Mouse (Mus musculus): ENCODE results near the gene Rgsl1. TPM values are rescaled to one million over a fixed set of nuclear protein-coding genes. Genes with fewer than 3 reads are reported as not detected.

Rgsl1 gene
- polyA plus RNA-seq, 1 experiment = not detected

DNA sequence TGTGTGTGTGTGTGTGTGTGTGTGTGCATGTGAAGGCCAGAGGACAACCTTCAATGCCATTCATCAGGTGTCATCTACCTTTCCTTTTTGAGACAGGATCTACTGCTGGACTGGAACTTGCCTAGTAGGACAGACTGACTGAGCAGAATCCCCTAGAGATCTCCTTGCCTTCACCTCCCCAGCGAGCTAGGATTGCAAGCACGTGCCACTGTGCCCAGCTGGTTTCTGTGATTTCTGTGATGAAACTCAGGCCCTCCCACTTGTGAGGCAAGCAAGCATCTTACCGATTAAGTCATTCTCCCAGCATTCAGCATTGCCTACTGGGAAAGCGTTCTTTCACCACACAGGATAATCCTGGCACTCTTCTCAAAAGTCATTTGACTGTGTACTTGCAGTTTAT is 13.2 kb downstream of the Rgsl1 start:
- Histone ChIP-seq H3K4me3 (ENCODE audit: insufficient read depth, poor library complexity, severe bottlenecking) (no peak overlapping the region), H3K79me2 (ENCODE audit: control insufficient read depth, insufficient read depth) (no peaks in the 10 kb centered on the region), H3ac (ENCODE audit: control insufficient read depth, insufficient read length, low read depth) (no peak overlapping the region), H3K36me3 (ENCODE audit: control insufficient read depth, insufficient read depth) (no peaks in the 10 kb centered on the region), H3K27me3 (ENCODE audit: control insufficient read depth, insufficient read depth, insufficient read length) (no peaks in the 10 kb centered on the region), H3K79me3 (ENCODE audit: low read depth) (no peaks in the 10 kb centered on the region)
- no peak for TF ChIP-seq CEBPB (IDR thresholded peaks at IDR 0.05; ENCODE audit: low read depth)
- TF ChIP-seq MYOD1 (IDR thresholded peaks at IDR 0.05; ENCODE audit: control insufficient read depth, insufficient read length, low read depth) = no peak
- no peak for TF ChIP-seq FOSL1 (IDR thresholded peaks at IDR 0.05; ENCODE audit: insufficient read depth, low read length, poor library complexity, severe bottlenecking)
- no peak for TF ChIP-seq USF1 (IDR thresholded peaks at IDR 0.05; ENCODE audit: low read depth)
- TF ChIP-seq CTCF (IDR thresholded peaks at IDR 0.05; ENCODE audit: control insufficient read depth, insufficient read depth, insufficient read length) = no peak
- no peak for TF ChIP-seq MYOG (IDR thresholded peaks at IDR 0.05; ENCODE audit: control insufficient read depth, extremely low read depth, insufficient read length)
- no peak for TF ChIP-seq MAX (IDR thresholded peaks at IDR 0.05)

GRCm38 (mm10) chr1:153820216-153820615 is 23.7 kb downstream of the Rgsl1 start:
- Histone ChIP-seq H3ac (ENCODE audit: control insufficient read depth, insufficient read length, low read depth) (no peak overlapping the region), H3K27me3 (ENCODE audit: control insufficient read depth, insufficient read depth, insufficient read length) (no peaks in the 10 kb centered on the region), H3K79me2 (ENCODE audit: control insufficient read depth, insufficient read depth) (no peaks in the 10 kb centered on the region), H3K4me3 (ENCODE audit: insufficient read depth, poor library complexity, severe bottlenecking) (no peak overlapping the region), H3K36me3 (ENCODE audit: control insufficient read depth, insufficient read depth) (no peaks in the 10 kb centered on the region), H3K79me3 (ENCODE audit: low read depth) (no peaks in the 10 kb centered on the region)
- TF ChIP-seq CEBPB (IDR thresholded peaks at IDR 0.05; ENCODE audit: low read depth) (no peak), USF1 (IDR thresholded peaks at IDR 0.05; ENCODE audit: low read depth) (no peak), MYOG (IDR thresholded peaks at IDR 0.05; ENCODE audit: control insufficient read depth, extremely low read depth, insufficient read length) (no peak)

GRCm38 (mm10) chr1:153814278-153814677 is 29.7 kb downstream of the Rgsl1 start:
- no peak overlapping the region for H3ac ChIP-seq (ENCODE audit: control insufficient read depth, insufficient read length, low read depth)
- H3K36me3 ChIP-seq (ENCODE audit: control insufficient read depth, insufficient read depth) = no peaks in the 10 kb centered on the region
- H3K27me3 ChIP-seq (ENCODE audit: control insufficient read depth, insufficient read depth, insufficient read length) = peaks cover 4% of the 10 kb centered on the region
- TF ChIP-seq FOSL1 (IDR thresholded peaks at IDR 0.05; ENCODE audit: insufficient read depth, low read length, poor library complexity, severe bottlenecking) (no peak), MAX (IDR thresholded peaks at IDR 0.05) (no peak), USF1 (IDR thresholded peaks at IDR 0.05; ENCODE audit: low read depth) (no peak), MYOD1 (IDR thresholded peaks at IDR 0.05; ENCODE audit: control insufficient read depth, insufficient read length, low read depth) (no peak), CTCF (IDR thresholded peaks at IDR 0.05; ENCODE audit: control insufficient read depth, insufficient read depth, insufficient read length) (no peak), CEBPB (IDR thresholded peaks at IDR 0.05; ENCODE audit: low read depth) (no peak), MYOG (IDR thresholded peaks at IDR 0.05; ENCODE audit: control insufficient read depth, extremely low read depth, insufficient read length) (no peak)
- H3K4me3 ChIP-seq (ENCODE audit: insufficient read depth, poor library complexity, severe bottlenecking) = no peak overlapping the region
- H3K79me3 ChIP-seq (ENCODE audit: low read depth) = no peaks in the 10 kb centered on the region
- H3K79me2 ChIP-seq (ENCODE audit: control insufficient read depth, insufficient read depth) = no peaks in the 10 kb centered on the region

DNA sequence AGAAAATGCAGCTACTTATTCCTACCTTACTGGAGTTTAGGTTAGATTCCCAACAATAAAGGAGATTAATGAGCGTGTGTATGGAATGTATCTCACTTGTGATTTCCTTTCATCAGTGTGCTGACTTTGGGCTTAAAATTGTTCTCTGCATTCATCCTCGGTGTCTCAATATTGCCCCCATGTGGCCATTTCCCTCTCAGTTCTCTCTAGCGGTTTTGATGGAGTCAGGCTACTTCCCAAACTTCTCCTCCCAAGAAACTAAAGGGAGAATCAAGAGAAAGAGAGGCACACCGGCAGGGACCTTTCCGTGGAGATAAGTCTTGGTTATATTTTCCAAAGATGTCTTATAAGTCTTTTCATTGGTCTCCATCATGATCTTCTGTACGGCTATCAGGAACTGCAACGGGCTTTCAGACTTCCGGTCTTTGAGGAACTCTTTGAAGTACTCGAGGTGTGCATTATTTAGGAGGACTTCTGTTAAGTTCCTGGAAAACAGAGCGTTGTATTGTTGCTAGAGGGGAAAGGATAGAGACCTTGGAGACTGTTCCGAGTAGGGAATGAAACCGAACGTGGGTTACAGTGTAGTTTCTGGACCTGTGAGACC is 36.5 kb downstream of the Rgsl1 start:
- TF ChIP-seq CEBPB (IDR thresholded peaks at IDR 0.05; ENCODE audit: low read depth) (no peak), CTCF (IDR thresholded peaks at IDR 0.05; ENCODE audit: control insufficient read depth, insufficient read depth, insufficient read length) (peak; percentile 45)
- peaks cover 12% of the 10 kb centered on the region for H3K27me3 ChIP-seq (ENCODE audit: control insufficient read depth, insufficient read depth, insufficient read length)
- H3K36me3 ChIP-seq (ENCODE audit: control insufficient read depth, insufficient read depth) = no peaks in the 10 kb centered on the region
- no peak overlapping the region for H3ac ChIP-seq (ENCODE audit: control insufficient read depth, insufficient read length, low read depth)
- H3K79me3 ChIP-seq (ENCODE audit: low read depth) = no peaks in the 10 kb centered on the region
- H3K4me3 ChIP-seq (ENCODE audit: insufficient read depth, poor library complexity, severe bottlenecking) = no peak overlapping the region
- no peaks in the 10 kb centered on the region for H3K79me2 ChIP-seq (ENCODE audit: control insufficient read depth, insufficient read depth)

- H3ac ChIP-seq (ENCODE audit: control insufficient read depth, insufficient read length, low read depth) = no peak overlapping the region
- H3K36me3 ChIP-seq (ENCODE audit: control insufficient read depth, insufficient read depth) = no peaks in the 10 kb centered on the region
- no peaks in the 10 kb centered on the region for H3K79me2 ChIP-seq (ENCODE audit: control insufficient read depth, insufficient read depth)
- TF ChIP-seq MYOG (IDR thresholded peaks at IDR 0.05; ENCODE audit: control insufficient read depth, extremely low read depth, insufficient read length) = no peak
- no peak for TF ChIP-seq CEBPB (IDR thresholded peaks at IDR 0.05; ENCODE audit: low read depth)
- no peak for TF ChIP-seq FOSL1 (IDR thresholded peaks at IDR 0.05; ENCODE audit: insufficient read depth, low read length, poor library complexity, severe bottlenecking)
- TF ChIP-seq MYOD1 (IDR thresholded peaks at IDR 0.05; ENCODE audit: control insufficient read depth, insufficient read length, low read depth) = no peak
- no peak for TF ChIP-seq CTCF (IDR thresholded peaks at IDR 0.05; ENCODE audit: control insufficient read depth, insufficient read depth, insufficient read length)
- no peak for TF ChIP-seq USF1 (IDR thresholded peaks at IDR 0.05; ENCODE audit: low read depth)
- no peak for TF ChIP-seq MAX (IDR thresholded peaks at IDR 0.05)
- H3K27me3 ChIP-seq (ENCODE audit: control insufficient read depth, insufficient read depth, insufficient read length) = peaks cover 13% of the 10 kb centered on the region
- H3K79me3 ChIP-seq (ENCODE audit: low read depth) = no peaks in the 10 kb centered on the region
- no peak overlapping the region for H3K4me3 ChIP-seq (ENCODE audit: insufficient read depth, poor library complexity, severe bottlenecking)
These were observed 40.4 kb downstream of the Rgsl1 start for GRCm38 (mm10) chr1:153803530-153803929.

- H3ac ChIP-seq (ENCODE audit: control insufficient read depth, insufficient read length, low read depth) = no peak overlapping the region
- H3K79me2 ChIP-seq (ENCODE audit: control insufficient read depth, insufficient read depth) = no peaks in the 10 kb centered on the region
- no peaks in the 10 kb centered on the region for H3K36me3 ChIP-seq (ENCODE audit: control insufficient read depth, insufficient read depth)
- no peaks in the 10 kb centered on the region for H3K79me3 ChIP-seq (ENCODE audit: low read depth)
- H3K4me3 ChIP-seq (ENCODE audit: insufficient read depth, poor library complexity, severe bottlenecking) = no peak overlapping the region
- peaks cover 13% of the 10 kb centered on the region for H3K27me3 ChIP-seq (ENCODE audit: control insufficient read depth, insufficient read depth, insufficient read length)
- no peak for TF ChIP-seq CEBPB (IDR thresholded peaks at IDR 0.05; ENCODE audit: low read depth)
- TF ChIP-seq CTCF (IDR thresholded peaks at IDR 0.05; ENCODE audit: control insufficient read depth, insufficient read depth, insufficient read length) = no peak
- TF ChIP-seq MYOG (IDR thresholded peaks at IDR 0.05; ENCODE audit: control insufficient read depth, extremely low read depth, insufficient read length) = no peak
- TF ChIP-seq MYOD1 (IDR thresholded peaks at IDR 0.05; ENCODE audit: control insufficient read depth, insufficient read length, low read depth) = no peak
- no peak for TF ChIP-seq MAX (IDR thresholded peaks at IDR 0.05)
- no peak for TF ChIP-seq FOSL1 (IDR thresholded peaks at IDR 0.05; ENCODE audit: insufficient read depth, low read length, poor library complexity, severe bottlenecking)
- no peak for TF ChIP-seq USF1 (IDR thresholded peaks at IDR 0.05; ENCODE audit: low read depth)
These were observed 41.3 kb downstream of the Rgsl1 start for GRCm38 (mm10) chr1:153802691-153803090.
